8 mouse cellular contexts compared by ENCODE assay signal in the genomic region with DNA sequence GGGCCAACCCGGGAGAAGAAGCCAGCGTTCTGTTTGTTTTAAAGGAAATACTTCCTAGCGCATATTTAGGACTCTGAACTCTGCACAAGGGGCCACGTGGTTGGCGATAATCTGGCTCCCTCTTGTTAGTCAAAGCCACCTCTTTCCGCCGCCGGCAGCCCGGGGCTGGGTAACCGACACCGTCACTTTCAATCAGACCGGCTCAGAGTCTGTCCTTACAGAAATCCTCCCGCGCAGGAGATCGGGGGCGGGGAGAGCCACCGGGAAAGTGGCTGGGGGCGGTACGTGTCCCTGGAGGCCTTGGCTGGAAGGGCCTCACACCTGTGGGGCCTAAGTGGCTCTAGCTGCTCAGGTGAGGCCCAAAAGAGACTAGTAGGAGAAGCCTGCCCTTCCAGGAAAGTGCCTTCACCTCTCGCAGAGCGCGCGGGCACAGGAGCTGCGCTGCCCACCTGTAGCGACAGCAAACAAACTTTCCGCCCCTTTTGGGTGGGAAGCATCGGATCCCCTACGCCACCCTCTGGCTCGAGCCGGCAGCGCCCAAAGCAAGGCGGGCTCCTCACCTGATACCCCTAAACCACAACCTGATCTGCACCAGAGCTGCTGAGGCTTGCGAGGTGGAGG. TPM values are rescaled to one million over a fixed set of nuclear protein-coding genes. Genes with fewer than 3 reads are reported as not detected.
DNase-seq lines count a peak whose midpoint lies in the region; ATAC-seq and TF ChIP-seq lines count a peak whose summit lies in the region.

No protein-coding gene starts in this region.

- no peak overlapping the region for H3K27ac ChIP-seq in ES-Bruce4 (ENCODE audit: insufficient read depth, low read length)
- peak overlapping the region; percentile 86 for H3K27ac ChIP-seq in embryonic facial prominence, embryonic 14.5 days (replicated peaks; ENCODE audit: low read depth, low read length)
- H3K27ac ChIP-seq in heart, postnatal 0 days (ENCODE audit: low read depth) = no peak overlapping the region
- H3K27ac ChIP-seq in macrophage = peak overlapping the region; percentile 62

- peak; percentile 76 for DNase-seq in adrenal gland, postnatal 10 days
- peak; percentile 81 for DNase-seq in embryonic facial prominence, embryonic 14.5 days (ENCODE audit: low spot score)
- peak; percentile 17 for DNase-seq in heart, postnatal 0 days (ENCODE audit: low spot score)
- peak; percentile 74 to 88 for DNase-seq in kidney, postnatal 25 days
- peak; percentile 52 to 66 for DNase-seq in right cerebral cortex, postnatal 10 days (ENCODE audit: low spot score in 2 of 2)
- peak; percentile 88 for DNase-seq in yolk sac, embryonic 10.5 days (ENCODE audit: low spot score)

- peak overlapping the region; percentile 73 for H3K9ac ChIP-seq in ES-Bruce4 (ENCODE audit: low read depth, poor library complexity, severe bottlenecking)
- H3K9ac ChIP-seq in embryonic facial prominence, embryonic 14.5 days (ENCODE audit: low read depth, low read length) = peak overlapping the region; percentile 81
- H3K9ac ChIP-seq in heart, postnatal 0 days (replicated peaks; ENCODE audit: low read depth, low read length) = peak overlapping the region; percentile 65

- peak; percentile 64 for ATAC-seq in embryonic facial prominence, embryonic 14.5 days (ENCODE audit: low read depth)
- 0 out of 2 replicates have a peak, but pooled peaks have one; percentile 24 for ATAC-seq in heart, postnatal 0 days (ENCODE audit: insufficient read depth, low read depth)

- H3K4me2 ChIP-seq in embryonic facial prominence, embryonic 14.5 days (ENCODE audit: low read depth, low read length) = peak overlapping the region; percentile 93
- H3K4me2 ChIP-seq in heart, postnatal 0 days (ENCODE audit: low read depth, low read length) = peak overlapping the region; percentile 98

- no peaks in the 10 kb centered on the region for H3K27me3 ChIP-seq in ES-Bruce4 (ENCODE audit: control insufficient read depth, insufficient read depth, low read length, poor library complexity, severe bottlenecking)
- H3K27me3 ChIP-seq in embryonic facial prominence, embryonic 14.5 days (replicated peaks; ENCODE audit: control insufficient read depth, insufficient read depth, low read length) = no peaks in the 10 kb centered on the region
- H3K27me3 ChIP-seq in heart, postnatal 0 days (ENCODE audit: control insufficient read depth, insufficient read depth, low read length) = peaks cover 12% of the 10 kb centered on the region; the same call in 1 of the 2 replicates

- H3K36me3 ChIP-seq in ES-Bruce4 (ENCODE audit: control insufficient read depth, insufficient read depth, low read length, poor library complexity, severe bottlenecking) (no peaks in the 10 kb centered on the region), macrophage (ENCODE audit: inconsistent target) (no peaks in the 10 kb centered on the region)
- no peaks in the 10 kb centered on the region for H3K36me3 ChIP-seq in embryonic facial prominence, embryonic 14.5 days (ENCODE audit: control insufficient read depth, insufficient read depth, low read length)
- no peaks in the 10 kb centered on the region for H3K36me3 ChIP-seq in heart, postnatal 0 days (replicated peaks; ENCODE audit: control insufficient read depth, insufficient read depth, low read length)

- TF ChIP-seq EP300 in ES-Bruce4 (IDR thresholded peaks at IDR 0.05; ENCODE audit: insufficient read depth, low read depth, low read length) = no peak
- TF ChIP-seq EP300 in heart, postnatal 0 days (IDR thresholded peaks at IDR 0.05; ENCODE audit: low read depth) = no peak

- WGBS in embryonic facial prominence, embryonic 14.5 days = 0% methylated on average over 30 of the region's 33 CpGs
- WGBS in heart, postnatal 0 days = under 1% methylated on average over 33 of the region's 33 CpGs
- under 1% methylated on average over 33 of the region's 33 CpGs for WGBS in macrophage (ENCODE audit: missing documents)

- no peak for TF ChIP-seq POLR2A in ES-Bruce4 (IDR thresholded peaks at IDR 0.05; ENCODE audit: insufficient read depth, low read length)

- H3K4me3 ChIP-seq in ES-Bruce4 (ENCODE audit: low read depth, low read length) (peak overlapping the region; percentile 65), macrophage (ENCODE audit: inconsistent target) (peak overlapping the region; percentile 71)
- H3K4me3 ChIP-seq in embryonic facial prominence, embryonic 14.5 days (ENCODE audit: low read depth, low read length) = peak overlapping the region; percentile 75
- H3K4me3 ChIP-seq in heart, postnatal 0 days (ENCODE audit: low read depth, low read length) = peak overlapping the region; percentile 71

- H3K79me2 ChIP-seq in macrophage (ENCODE audit: inconsistent target) = peaks cover 43% of the 10 kb centered on the region

- H3K9me3 ChIP-seq in ES-Bruce4 (replicated peaks; ENCODE audit: control insufficient read depth, insufficient read depth, low read length, poor library complexity, severe bottlenecking) = no peaks in the 10 kb centered on the region
- no peaks in the 10 kb centered on the region for H3K9me3 ChIP-seq in embryonic facial prominence, embryonic 14.5 days (ENCODE audit: control insufficient read depth, low read length)
- no peaks in the 10 kb centered on the region for H3K9me3 ChIP-seq in heart, postnatal 0 days (replicated peaks; ENCODE audit: control insufficient read depth, low read length)

- TF ChIP-seq CTCF in ES-Bruce4 (IDR thresholded peaks at IDR 0.05; ENCODE audit: low read depth, low read length) = peak; percentile 51
- no peak for TF ChIP-seq CTCF in heart, postnatal 0 days (IDR thresholded peaks at IDR 0.05; ENCODE audit: low read depth)

- H3K4me1 ChIP-seq in ES-Bruce4 (ENCODE audit: control insufficient read depth, insufficient read depth, low read length) = no peaks in the 10 kb centered on the region
- H3K4me1 ChIP-seq in embryonic facial prominence, embryonic 14.5 days (ENCODE audit: control insufficient read depth, insufficient read depth, low read length) = peaks cover 4% of the 10 kb centered on the region; the same call in 1 of the 2 replicates
- peaks cover 8% of the 10 kb centered on the region for H3K4me1 ChIP-seq in heart, postnatal 0 days (ENCODE audit: control insufficient read depth, insufficient read depth)

RNA-seq across cellular contexts. Expression of a gene that starts 0.8 kb away (rescaled TPM):
- polyA plus RNA-seq in ES-Bruce4 (2011; ENCODE audit: insufficient read depth, insufficient read length, low read depth, missing spikeins) (16.5 and 18.5 TPM in 2 replicates), macrophage (2018) (34.1 to 70.8 TPM (median 49.3 TPM) in 3 replicates)
- 10 to 100 TPM; 63.8 to 81.7 TPM for total RNA-seq in adrenal gland, postnatal 10 days (2021)
- polyA plus RNA-seq in embryonic facial prominence, embryonic 14.5 days (2014; fragmentation: Nextera tagmentation; extraction: Ambion mirVana) = 13.7 and 14.9 TPM in 2 replicates
- total RNA-seq in heart, postnatal 0 days (2014; rRNA removed; ENCODE audit: low replicate concordance) = 1.3 and 2.0 TPM in 2 replicates
- 0.83 and 1.0 TPM in 2 replicates for polyA plus RNA-seq in heart, postnatal 0 days (2015; fragmentation: Nextera tagmentation; extraction: Ambion mirVana)
- 100 to 1,000 TPM in 2 of 26 experiments, 10 to 100 TPM in 24; 22.4 to 112 (median 68.5) TPM for total RNA-seq in macrophage (2018; cell fraction: chromatin; rRNA removed)
- total RNA-seq in macrophage (2018; cell fraction: cytosol; rRNA removed) = 10 to 100 TPM; 24.6 to 68.2 (median 47.0) TPM
- total RNA-seq in macrophage (2018; cell fraction: nucleus; rRNA removed) = 10 to 100 TPM; 35.0 to 80.6 (median 53.5) TPM

Comparison
In these comparisons a context has a peak if more than half of its experiments do, and no peak if none do; other contexts are left out.
1. H3K27ac ChIP-seq: peak in embryonic facial prominence, embryonic 14.5 days (single experiment) and macrophage (single experiment); none in ES-Bruce4 (single experiment) and heart, postnatal 0 days (single experiment).
2. DNase-seq: peak in every context shown above with its lines; median percentile 88 in yolk sac, embryonic 10.5 days; 81 in embryonic facial prominence, embryonic 14.5 days; 81 in kidney, postnatal 25 days; 76 in adrenal gland, postnatal 10 days; 59 in right cerebral cortex, postnatal 10 days; 17 in heart, postnatal 0 days.
3. Peak in every context shown above with its lines, with median percentiles within 50 percentile points of each other: H3K4me3 ChIP-seq and H3K9ac ChIP-seq.